Mouse (Mus musculus) stomach, postnatal 0 days (tissue): Measurements from ENCODE around the gene Egflam.

Experiments used
- CTCF ChIP-seq: IDR thresholded peaks from 2 replicates; pipeline ENCODE4 v1.5.1; 2016; ENCODE audit warnings: antibody characterized with exemption, low read depth, mild to moderate bottlenecking, moderate library complexity
- EP300 ChIP-seq: optimal IDR thresholded peaks from 2 replicates; pipeline ENCODE3; 2016; ENCODE audit warnings: antibody characterized with exemption

DNA sequence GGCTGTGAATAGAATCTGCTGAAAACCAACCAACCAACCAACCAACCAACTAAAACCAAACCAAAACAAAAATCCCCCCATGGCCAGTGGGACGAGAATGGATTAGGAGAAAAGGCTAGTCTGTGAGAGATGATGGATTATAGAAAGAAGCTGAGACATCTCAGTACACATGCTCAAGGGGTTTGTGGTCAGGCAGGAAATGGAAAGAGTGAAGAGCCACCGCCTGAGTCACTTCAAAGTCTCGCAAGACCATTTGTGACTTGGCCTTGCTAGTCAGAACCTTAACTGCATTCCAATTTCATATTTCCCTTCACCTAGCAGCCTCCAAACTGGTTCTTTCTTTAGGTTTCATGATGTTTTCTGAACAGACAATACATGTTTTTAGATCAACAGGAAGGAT lies 141.6 kb downstream of the Egflam start:
- TF ChIP-seq CTCF: no peak
- TF ChIP-seq EP300: no peak
